Comparison of ENCODE assay signal across 19 mouse cellular contexts in genomic region chr11:37904991-37905390, GRCm38 (mm10).
DNase-seq lines count a peak whose midpoint lies in the region; ATAC-seq lines count a peak whose summit lies in the region.
"Had no signal": no experiment of that assay in that cellular context is flagged by ENCODE, and none has a peak within 500 bp of the region (broad histone marks: within the 10 kb centered on the region; RNA-seq: fewer than 3 reads in every experiment).

No protein-coding gene starts in this region.

- peak; percentile 27; the same call in 1 of the 2 replicates for ATAC-seq in frontal cortex, adult (ENCODE audit: low TSS enrichment)
- ATAC-seq: activated CD4-positive, CD25-positive, alpha-beta regulatory T cell, adult 4 months had no signal

- peak; percentile 36 to 66 for DNase-seq in cerebellum, postnatal 25 days
- DNase-seq in cerebellum, adult 9-11 months, result no peak
- DNase-seq in frontal cortex, postnatal 10 days (ENCODE audit: low spot score in 2 of 2), result no peak
- peak; percentile 15 for DNase-seq in Muller cell, postnatal 12 days (ENCODE audit: inconsistent ontology term)
- DNase-seq in brain, adult 2 months (ENCODE audit: low read depth, low spot score), result peak; percentile 20
- DNase-seq: adrenal gland, postnatal 25 days; B cell, adult 2 months; embryo, embryonic 11 days; heart, postnatal 10 days; kidney, adult 18-20 months; kidney, postnatal 25 days; layer of hippocampus, postnatal 36 days; liver; lung, embryonic 14.5 days; lung, postnatal 14 days; midbrain, embryonic 14.5 days; right cerebral cortex, postnatal 25 days had no signal

Comparison
In these comparisons a context has a peak if more than half of its experiments do, and no peak if none do; other contexts are left out.
1. DNase-seq: peak in cerebellum, postnatal 25 days (2 of 2), Muller cell, postnatal 12 days (single experiment) and brain, adult 2 months (single experiment); none in cerebellum, adult 9-11 months (single experiment) and frontal cortex, postnatal 10 days (0 of 2).